Mouse (Mus musculus) midbrain, embryonic 10.5 days (tissue): ENCODE measurements around the gene Crim1. TPM values are rescaled to one million over a fixed set of nuclear protein-coding genes. Genes with fewer than 3 reads are reported as not detected.

Source experiments
- DNase-seq: peaks from one replicate; pipeline ENCODE4 v3.0.0-alpha.2; 2017; ENCODE audit warnings: low spot score
- H3K27ac ChIP-seq: fragments of 300-500 bp; sonication (generic); replicated peaks from 2 replicates; pipeline ENCODE4 v1.5.1; 2016; ENCODE audit warnings: mild to moderate bottlenecking
- H3K27me3 ChIP-seq: fragments of 300-500 bp; sonication (generic); 2 replicates; pipeline ENCODE4 v1.6.1; 2016; ENCODE audit warnings: low read depth, mild to moderate bottlenecking; ENCODE audit not compliant: poor library complexity, severe bottlenecking
- H3K36me3 ChIP-seq: fragments of 300-500 bp; sonication (generic); 2 replicates; pipeline ENCODE4 v1.6.1; 2016; ENCODE audit warnings: mild to moderate bottlenecking, moderate library complexity
- H3K4me1 ChIP-seq: fragments of 300-500 bp; sonication (generic); 2 replicates; pipeline ENCODE4 v1.6.1; 2016
- H3K4me3 ChIP-seq: fragments of 300-500 bp; sonication (generic); 2 replicates; pipeline ENCODE4 v1.5.1; 2016; ENCODE audit warnings: mild to moderate bottlenecking, moderate library complexity
- H3K9me3 ChIP-seq: fragments of 300-500 bp; sonication (generic); replicated peaks from 2 replicates; pipeline ENCODE4 v1.6.1; 2016; ENCODE audit warnings: mild to moderate bottlenecking
- WGBS: fragments of 180-500 bp; shearing (Covaris S2); methylation state at CpG from one replicate; pipeline ENCODE4 v1.1.7; 2016; 5-methylcytosine and 5-hydroxymethylcytosine counted together
- polyA plus RNA-seq: library from polyadenylated mRNA; unstranded; fragments of >200 nt; fragmentation: Nextera tagmentation; extraction: Ambion mirVana; gene quantifications from 2 replicates; pipeline ENCODE4 v1.2.1, GENCODE M21; 2016

The Crim1 gene
- polyA plus RNA-seq, 1 experiment from 2014 or later, result 2.8 TPM

- Histone ChIP-seq H3K27me3 (peaks cover 15% of the 10 kb centered on the region), H3K9me3 (no peaks in the 10 kb centered on the region), H3K4me3 (no peak overlapping the region), H3K36me3 (peaks cover 16% of the 10 kb centered on the region), H3K27ac (no peak overlapping the region), H3K4me1 (0 out of 2 replicates have a peak, but pooled peaks cover 7% of the 10 kb centered on the region)
- 88% methylated on average over 13 of the region's 13 CpGs for WGBS
- DNase-seq, result no peak
Observed at GRCm38 (mm10) chr17:78361939-78362728, 162.1 kb downstream of the Crim1 start.

- H3K4me1 ChIP-seq, result peaks cover 5% of the 10 kb centered on the region
- no peak overlapping the region for H3K4me3 ChIP-seq
- no peaks in the 10 kb centered on the region for H3K27me3 ChIP-seq
- H3K9me3 ChIP-seq, result no peaks in the 10 kb centered on the region
- DNase-seq, result no peak
- H3K36me3 ChIP-seq, result peaks cover 39% of the 10 kb centered on the region
- 91% methylated on average over 23 of the region's 23 CpGs for WGBS
- H3K27ac ChIP-seq, result no peak overlapping the region
Observed at GRCm38 (mm10) chr17:78364555-78365302, 164.7 kb downstream of the Crim1 start.

- H3K27me3 ChIP-seq, result no peaks in the 10 kb centered on the region
- peaks cover 4% of the 10 kb centered on the region for H3K4me1 ChIP-seq
- DNase-seq, result no peak
- no peak overlapping the region for H3K4me3 ChIP-seq
- no peak overlapping the region for H3K27ac ChIP-seq
- 86% methylated on average over 7 of the region's 7 CpGs for WGBS
- no peaks in the 10 kb centered on the region for H3K9me3 ChIP-seq
- H3K36me3 ChIP-seq, result peaks cover 50% of the 10 kb centered on the region
Observed at GRCm38 (mm10) chr17:78366070-78366469, 166.0 kb downstream of the Crim1 start.

GRCm38 (mm10) chr17:78368481-78368880 is 168.4 kb downstream of the Crim1 start:
- no peak for DNase-seq
- Histone ChIP-seq H3K27ac (no peak overlapping the region), H3K4me3 (no peak overlapping the region), H3K36me3 (peaks cover 59% of the 10 kb centered on the region), H3K27me3 (no peaks in the 10 kb centered on the region), H3K4me1 (peaks cover 4% of the 10 kb centered on the region), H3K9me3 (no peaks in the 10 kb centered on the region)
- 58% methylated on average over 8 of the region's 8 CpGs for WGBS

GRCm38 (mm10) chr17:78370445-78370844 is 170.4 kb downstream of the Crim1 start:
- Histone ChIP-seq H3K4me1 (peaks cover 12% of the 10 kb centered on the region), H3K4me3 (no peak overlapping the region), H3K36me3 (peaks cover 70% of the 10 kb centered on the region), H3K27me3 (no peaks in the 10 kb centered on the region), H3K27ac (no peak overlapping the region), H3K9me3 (no peaks in the 10 kb centered on the region)
- no peak for DNase-seq
- 85% methylated on average over 1 of the region's 1 CpGs for WGBS

GRCm38 (mm10) chr17:78373174-78373573 is 173.1 kb downstream of the Crim1 start:
- no peak overlapping the region for H3K4me3 ChIP-seq
- no peak overlapping the region for H3K27ac ChIP-seq
- no peaks in the 10 kb centered on the region for H3K27me3 ChIP-seq
- 88% methylated on average over 6 of the region's 6 CpGs for WGBS
- peaks cover 68% of the 10 kb centered on the region for H3K36me3 ChIP-seq
- H3K9me3 ChIP-seq, result no peaks in the 10 kb centered on the region
- no peak for DNase-seq
- peaks cover 12% of the 10 kb centered on the region for H3K4me1 ChIP-seq

- peaks cover 8% of the 10 kb centered on the region for H3K4me1 ChIP-seq
- DNase-seq, result no peak
- H3K36me3 ChIP-seq, result peaks cover 68% of the 10 kb centered on the region
- no peaks in the 10 kb centered on the region for H3K27me3 ChIP-seq
- no peak overlapping the region for H3K4me3 ChIP-seq
- no peak overlapping the region for H3K27ac ChIP-seq
- H3K9me3 ChIP-seq, result no peaks in the 10 kb centered on the region
- WGBS, result 93% methylated on average over 8 of the region's 8 CpGs
Observed at GRCm38 (mm10) chr17:78373849-78374248, 173.8 kb downstream of the Crim1 start.

- Histone ChIP-seq H3K27ac (peak overlapping the region; percentile 49; the same call in 1 of the 2 replicates), H3K27me3 (no peaks in the 10 kb centered on the region), H3K36me3 (peaks cover 58% of the 10 kb centered on the region), H3K4me3 (no peak overlapping the region), H3K9me3 (no peaks in the 10 kb centered on the region), H3K4me1 (peaks cover 8% of the 10 kb centered on the region)
- peak; percentile 39 for DNase-seq
- WGBS, result 36% methylated on average over 10 of the region's 10 CpGs
Observed at GRCm38 (mm10) chr17:78374756-78375155, 174.7 kb downstream of the Crim1 start.

- 0 out of 2 replicates have a peak overlapping the region, but pooled peaks have one; percentile 38 for H3K27ac ChIP-seq
- no peak for DNase-seq
- peaks cover 8% of the 10 kb centered on the region for H3K4me1 ChIP-seq
- H3K4me3 ChIP-seq, result no peak overlapping the region
- WGBS, result 79% methylated on average over 8 of the region's 8 CpGs
- H3K36me3 ChIP-seq, result peaks cover 53% of the 10 kb centered on the region
- no peaks in the 10 kb centered on the region for H3K9me3 ChIP-seq
- H3K27me3 ChIP-seq, result no peaks in the 10 kb centered on the region
Observed at GRCm38 (mm10) chr17:78376587-78376986, 176.5 kb downstream of the Crim1 start.

GRCm38 (mm10) chr17:78379079-78379729 is 179.2 kb downstream of the Crim1 start:
- WGBS, result 91% methylated on average over 8 of the region's 8 CpGs
- H3K27ac ChIP-seq, result no peak overlapping the region
- H3K36me3 ChIP-seq, result peaks cover 53% of the 10 kb centered on the region
- no peaks in the 10 kb centered on the region for H3K27me3 ChIP-seq
- peaks cover 8% of the 10 kb centered on the region for H3K4me1 ChIP-seq
- no peak overlapping the region for H3K4me3 ChIP-seq
- H3K9me3 ChIP-seq, result no peaks in the 10 kb centered on the region
- DNase-seq, result no peak

GRCm38 (mm10) chr17:78379730-78380245 is 179.7 kb downstream of the Crim1 start:
- H3K4me3 ChIP-seq, result no peak overlapping the region
- no peak for DNase-seq
- 89% methylated on average over 11 of the region's 11 CpGs for WGBS
- no peak overlapping the region for H3K27ac ChIP-seq
- H3K36me3 ChIP-seq, result peaks cover 47% of the 10 kb centered on the region
- peaks cover 2% of the 10 kb centered on the region for H3K4me1 ChIP-seq
- H3K27me3 ChIP-seq, result no peaks in the 10 kb centered on the region
- H3K9me3 ChIP-seq, result no peaks in the 10 kb centered on the region

GRCm38 (mm10) chr17:78382321-78382720 is 182.3 kb downstream of the Crim1 start:
- Histone ChIP-seq H3K4me1 (no peaks in the 10 kb centered on the region; the same call in 1 of the 2 replicates), H3K4me3 (no peak overlapping the region), H3K9me3 (no peaks in the 10 kb centered on the region), H3K27ac (no peak overlapping the region), H3K27me3 (no peaks in the 10 kb centered on the region), H3K36me3 (peaks cover 43% of the 10 kb centered on the region)
- WGBS, result 92% methylated on average over 3 of the region's 3 CpGs
- no peak for DNase-seq
